Mouse (Mus musculus): ENCODE measurements around the gene Atp1b1. TPM values are rescaled to one million over a fixed set of nuclear protein-coding genes. Genes with fewer than 3 reads are reported as not detected.

The Atp1b1 gene
- polyA plus RNA-seq, 1 experiment from 2014 or later, result 12.5 TPM

GRCm38 (mm10) chr1:164412906-164413305 is 45.2 kb downstream of the Atp1b1 start:
- Histone ChIP-seq H3K4me2 (no peak overlapping the region), H3K4me3 (no peak overlapping the region), H3K36me3 (peaks cover 4% of the 10 kb centered on the region; the same call in 1 of the 2 replicates), H3K27ac (no peak overlapping the region), H3K4me1 (no peaks in the 10 kb centered on the region), H3K9ac (no peak overlapping the region), H3K9me3 (no peaks in the 10 kb centered on the region), H3K27me3 (no peaks in the 10 kb centered on the region)
- WGBS, result 94% methylated on average over 9 of the region's 9 CpGs
- no peak for ATAC-seq (ENCODE audit: insufficient number of reproducible peaks, insufficient read depth, low FRiP score, low TSS enrichment, low read depth)

- Histone ChIP-seq H3K4me3 (no peak overlapping the region), H3K4me2 (no peak overlapping the region), H3K36me3 (peaks cover 4% of the 10 kb centered on the region; the same call in 1 of the 2 replicates), H3K27me3 (no peaks in the 10 kb centered on the region), H3K27ac (no peak overlapping the region), H3K9ac (no peak overlapping the region), H3K4me1 (no peaks in the 10 kb centered on the region), H3K9me3 (no peaks in the 10 kb centered on the region)
- 90% methylated on average over 7 of the region's 7 CpGs for WGBS
- ATAC-seq (ENCODE audit: insufficient number of reproducible peaks, insufficient read depth, low FRiP score, low TSS enrichment, low read depth), result no peak
Observed at GRCm38 (mm10) chr1:164411306-164411705, 46.8 kb downstream of the Atp1b1 start.

DNA sequence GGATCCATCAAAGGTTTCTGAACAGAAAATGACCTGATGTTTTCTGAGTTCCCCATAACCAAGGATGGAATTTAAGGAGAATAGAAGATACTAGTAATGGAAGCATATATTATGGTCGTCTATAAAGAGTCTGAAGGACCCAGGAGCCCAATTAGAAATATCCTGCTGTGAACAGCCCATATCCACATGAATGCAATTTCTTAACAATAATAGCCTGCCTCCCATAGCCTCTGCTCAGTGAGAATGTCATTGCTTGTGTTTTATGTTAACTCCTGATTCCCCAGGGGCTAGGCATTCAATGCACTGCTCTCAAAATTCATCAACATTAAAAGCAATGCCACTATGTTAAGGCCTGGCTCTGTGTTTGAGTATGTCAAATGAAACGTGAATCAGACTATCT is 49.5 kb downstream of the Atp1b1 start:
- 58% methylated on average over 2 of the region's 2 CpGs for WGBS
- no peaks in the 10 kb centered on the region for H3K9me3 ChIP-seq
- ATAC-seq (ENCODE audit: insufficient number of reproducible peaks, insufficient read depth, low FRiP score, low TSS enrichment, low read depth), result no peak

GRCm38 (mm10) chr1:164406506-164406905 is 51.6 kb downstream of the Atp1b1 start:
- Histone ChIP-seq H3K27me3 (no peaks in the 10 kb centered on the region), H3K4me3 (no peak overlapping the region), H3K9ac (no peak overlapping the region), H3K9me3 (0 out of 2 replicates have a peak, but pooled peaks cover 4% of the 10 kb centered on the region), H3K36me3 (peaks cover 26% of the 10 kb centered on the region), H3K27ac (no peak overlapping the region), H3K4me2 (no peak overlapping the region), H3K4me1 (no peaks in the 10 kb centered on the region)
- no peak for ATAC-seq (ENCODE audit: insufficient number of reproducible peaks, insufficient read depth, low FRiP score, low TSS enrichment, low read depth)
- 74% methylated on average over 5 of the region's 5 CpGs for WGBS

More for the DNA sequence above, 49.5 kb downstream of the Atp1b1 start:
- H3K27ac ChIP-seq, result no peak overlapping the region
- no peak overlapping the region for H3K4me2 ChIP-seq
- H3K36me3 ChIP-seq, result peaks cover 12% of the 10 kb centered on the region
- H3K4me1 ChIP-seq, result no peaks in the 10 kb centered on the region
- H3K4me3 ChIP-seq, result no peak overlapping the region
- H3K9ac ChIP-seq, result no peak overlapping the region
- no peaks in the 10 kb centered on the region for H3K27me3 ChIP-seq

- H3K4me3 ChIP-seq, result no peak overlapping the region
- no peak overlapping the region for H3K27ac ChIP-seq
- no peak overlapping the region for H3K9ac ChIP-seq
- WGBS, result 75% methylated on average over 5 of the region's 5 CpGs
- no peak overlapping the region for H3K4me2 ChIP-seq
- H3K27me3 ChIP-seq, result no peaks in the 10 kb centered on the region
- no peak for ATAC-seq (ENCODE audit: insufficient number of reproducible peaks, insufficient read depth, low FRiP score, low TSS enrichment, low read depth)
- H3K4me1 ChIP-seq, result no peaks in the 10 kb centered on the region
- H3K36me3 ChIP-seq, result peaks cover 26% of the 10 kb centered on the region
- 0 out of 2 replicates have a peak, but pooled peaks cover 4% of the 10 kb centered on the region for H3K9me3 ChIP-seq
Observed at GRCm38 (mm10) chr1:164405385-164405802, 52.8 kb downstream of the Atp1b1 start.

- no peak overlapping the region for H3K4me2 ChIP-seq
- 0 out of 2 replicates have a peak, but pooled peaks cover 4% of the 10 kb centered on the region for H3K9me3 ChIP-seq
- WGBS, result 91% methylated on average over 3 of the region's 3 CpGs
Observed at GRCm38 (mm10) chr1:164399578-164399977, 58.6 kb downstream of the Atp1b1 start.

GRCm38 (mm10) chr1:164397672-164398071 is 60.5 kb downstream of the Atp1b1 start:
- H3K4me3 ChIP-seq, result no peak overlapping the region

More at GRCm38 (mm10) chr1:164399578-164399977, 58.6 kb downstream of the Atp1b1 start:
- no peaks in the 10 kb centered on the region for H3K27me3 ChIP-seq
- no peak overlapping the region for H3K4me3 ChIP-seq
- no peaks in the 10 kb centered on the region for H3K4me1 ChIP-seq
- peaks cover 28% of the 10 kb centered on the region for H3K36me3 ChIP-seq
- H3K9ac ChIP-seq, result no peak overlapping the region
- no peak for ATAC-seq (ENCODE audit: insufficient number of reproducible peaks, insufficient read depth, low FRiP score, low TSS enrichment, low read depth)
- no peak overlapping the region for H3K27ac ChIP-seq

GRCm38 (mm10) chr1:164395131-164395780 is 62.9 kb downstream of the Atp1b1 start:
- 86% methylated on average over 6 of the region's 6 CpGs for WGBS
- H3K4me1 ChIP-seq, result no peaks in the 10 kb centered on the region
- no peaks in the 10 kb centered on the region for H3K9me3 ChIP-seq
- H3K4me2 ChIP-seq, result no peak overlapping the region
- no peak overlapping the region for H3K27ac ChIP-seq
- H3K36me3 ChIP-seq, result peaks cover 4% of the 10 kb centered on the region; the same call in 1 of the 2 replicates
- H3K27me3 ChIP-seq, result no peaks in the 10 kb centered on the region
- no peak for ATAC-seq (ENCODE audit: insufficient number of reproducible peaks, insufficient read depth, low FRiP score, low TSS enrichment, low read depth)
- H3K4me3 ChIP-seq, result no peak overlapping the region
- no peak overlapping the region for H3K9ac ChIP-seq

More at GRCm38 (mm10) chr1:164397672-164398071, 60.5 kb downstream of the Atp1b1 start:
- H3K9me3 ChIP-seq, result 0 out of 2 replicates have a peak, but pooled peaks cover 4% of the 10 kb centered on the region
- 54% methylated on average over 4 of the region's 4 CpGs for WGBS
- H3K27ac ChIP-seq, result no peak overlapping the region
- no peak overlapping the region for H3K9ac ChIP-seq
- ATAC-seq (ENCODE audit: insufficient number of reproducible peaks, insufficient read depth, low FRiP score, low TSS enrichment, low read depth), result no peak
- no peaks in the 10 kb centered on the region for H3K27me3 ChIP-seq
- H3K4me2 ChIP-seq, result no peak overlapping the region
- H3K4me1 ChIP-seq, result no peaks in the 10 kb centered on the region
- peaks cover 13% of the 10 kb centered on the region for H3K36me3 ChIP-seq

GRCm38 (mm10) chr1:164392176-164392575 is 66.0 kb downstream of the Atp1b1 start:
- Histone ChIP-seq H3K27me3 (no peaks in the 10 kb centered on the region), H3K4me3 (no peak overlapping the region), H3K4me1 (no peaks in the 10 kb centered on the region), H3K4me2 (no peak overlapping the region), H3K36me3 (peaks cover 9% of the 10 kb centered on the region; the same call in 1 of the 2 replicates), H3K9ac (no peak overlapping the region), H3K27ac (no peak overlapping the region), H3K9me3 (no peaks in the 10 kb centered on the region)
- WGBS, result 44% methylated on average over 3 of the region's 3 CpGs
- no peak for ATAC-seq (ENCODE audit: insufficient number of reproducible peaks, insufficient read depth, low FRiP score, low TSS enrichment, low read depth)

GRCm38 (mm10) chr1:164389743-164390142 is 68.4 kb downstream of the Atp1b1 start:
- Histone ChIP-seq H3K4me3 (no peak overlapping the region), H3K4me2 (no peak overlapping the region), H3K9ac (no peak overlapping the region), H3K27me3 (no peaks in the 10 kb centered on the region), H3K36me3 (peaks cover 11% of the 10 kb centered on the region; the same call in 1 of the 2 replicates), H3K27ac (no peak overlapping the region), H3K9me3 (no peaks in the 10 kb centered on the region), H3K4me1 (no peaks in the 10 kb centered on the region)
- no peak for ATAC-seq (ENCODE audit: insufficient number of reproducible peaks, insufficient read depth, low FRiP score, low TSS enrichment, low read depth)
- 89% methylated on average over 4 of the region's 4 CpGs for WGBS

Measured in embryonic facial prominence, embryonic 13.5 days (tissue).